Mouse (Mus musculus): ENCODE results near the gene Aff3.

The Aff3 gene

GRCm38 (mm10) chr1:38289891-38290290, 374.9 kb downstream of the Aff3 start:
- no peak for DNase-seq (ENCODE audit: extremely low spot score, low spot score)

DNA sequence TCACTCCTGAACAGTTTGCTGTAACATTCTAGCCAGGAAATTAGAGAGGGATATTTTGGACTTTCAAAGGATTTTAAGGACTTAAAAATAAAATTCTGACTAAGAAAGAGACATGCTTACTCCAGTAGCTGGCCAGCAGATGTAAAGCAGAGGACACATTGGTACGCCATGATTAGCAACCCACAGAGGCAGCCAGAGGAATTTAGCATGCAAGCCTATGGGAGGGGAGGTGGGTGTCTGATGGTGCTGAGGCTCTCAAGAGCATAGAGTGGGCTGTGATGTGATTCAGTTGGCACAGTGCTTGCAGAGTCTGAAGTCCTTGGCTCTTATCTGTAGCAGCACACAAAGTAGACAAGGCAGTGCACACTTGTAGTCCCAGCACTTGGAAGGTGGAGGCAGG, 376.0 kb downstream of the Aff3 start:
- DNase-seq (ENCODE audit: extremely low spot score, low spot score) = no peak

GRCm38 (mm10) chr1:38286551-38286950, 378.2 kb downstream of the Aff3 start:
- DNase-seq (ENCODE audit: extremely low spot score, low spot score) = no peak

GRCm38 (mm10) chr1:38280549-38280948, 384.2 kb downstream of the Aff3 start:
- DNase-seq (ENCODE audit: extremely low spot score, low spot score) = no peak

DNA sequence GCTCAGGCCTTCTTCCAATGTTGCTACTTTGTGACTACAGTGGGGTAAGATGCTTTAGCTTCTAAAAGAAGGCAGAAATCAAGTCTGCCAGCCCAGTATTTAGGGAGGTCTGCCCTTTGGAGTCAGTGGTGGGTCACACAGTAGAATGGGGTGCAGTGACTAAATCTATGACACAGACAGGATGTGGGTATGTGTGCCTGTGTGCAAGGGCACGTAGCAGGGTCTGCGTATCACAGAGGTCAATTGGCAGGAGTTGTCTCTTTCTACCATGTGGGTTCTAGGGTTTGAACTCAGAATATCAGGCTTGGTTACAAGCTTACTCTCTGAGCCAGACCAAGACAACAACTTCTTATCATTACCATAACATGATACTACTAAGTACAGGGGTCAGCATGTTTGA, 393.4 kb downstream of the Aff3 start:
- DNase-seq (ENCODE audit: extremely low spot score, low spot score) = no peak

DNA sequence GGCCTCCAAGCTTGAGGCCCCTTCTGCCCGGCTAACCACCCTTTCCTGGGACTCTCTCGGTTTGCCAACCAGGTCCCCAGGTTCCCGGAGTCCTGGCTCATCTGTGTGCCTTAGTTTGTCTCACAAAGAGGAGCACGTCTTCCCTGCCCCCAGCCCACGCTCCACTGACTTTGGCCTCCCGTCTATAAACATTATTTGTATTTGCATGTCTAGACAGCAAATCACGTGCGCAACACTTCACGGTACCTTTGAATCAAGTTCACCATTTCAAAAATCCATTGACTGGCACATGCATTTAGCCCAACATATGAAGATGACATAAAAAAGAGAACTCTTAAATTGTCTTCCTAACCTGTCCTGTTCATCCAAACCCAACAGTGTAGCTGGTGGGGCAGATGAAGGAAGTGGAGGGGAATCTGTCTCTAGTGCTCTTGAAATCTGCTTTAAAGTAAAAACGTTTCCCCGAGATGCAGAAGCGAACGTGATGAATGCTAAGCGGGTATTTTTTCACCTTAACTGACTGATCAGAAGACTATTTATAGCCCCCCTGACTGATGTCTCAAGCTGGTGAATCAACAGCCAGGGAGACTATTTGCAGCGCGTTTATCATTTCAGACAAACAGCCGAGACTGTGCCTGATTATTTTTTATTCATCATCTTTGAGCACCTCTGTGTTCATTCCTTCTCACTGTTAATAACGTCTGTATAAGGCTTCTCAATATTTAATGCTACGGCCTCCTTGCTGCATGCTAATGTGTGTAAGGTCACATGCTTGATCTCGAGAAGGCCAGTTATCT, 396.3 kb downstream of the Aff3 start:
- no peak for DNase-seq (ENCODE audit: extremely low spot score, low spot score)

DNA sequence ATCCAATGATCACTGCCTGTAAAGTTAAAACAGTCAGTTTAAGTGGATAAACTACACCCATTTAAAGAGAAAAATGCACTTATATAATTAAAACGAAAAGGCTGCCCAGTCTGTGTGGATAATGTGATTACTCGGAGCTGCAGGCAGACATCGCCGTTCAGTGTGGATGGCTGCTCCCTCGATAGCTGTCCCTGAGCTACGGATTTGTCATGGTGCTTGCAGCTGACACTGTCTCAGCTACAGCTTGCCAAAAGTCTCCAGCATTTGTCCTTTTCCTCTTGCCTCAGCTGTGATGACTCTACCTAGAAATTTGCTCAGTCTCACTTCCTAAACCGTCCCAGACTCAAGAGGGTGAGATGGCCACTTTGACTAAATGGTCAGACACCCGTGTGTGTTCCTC, 401.5 kb downstream of the Aff3 start:
- DNase-seq (ENCODE audit: extremely low spot score, low spot score) = no peak

DNA sequence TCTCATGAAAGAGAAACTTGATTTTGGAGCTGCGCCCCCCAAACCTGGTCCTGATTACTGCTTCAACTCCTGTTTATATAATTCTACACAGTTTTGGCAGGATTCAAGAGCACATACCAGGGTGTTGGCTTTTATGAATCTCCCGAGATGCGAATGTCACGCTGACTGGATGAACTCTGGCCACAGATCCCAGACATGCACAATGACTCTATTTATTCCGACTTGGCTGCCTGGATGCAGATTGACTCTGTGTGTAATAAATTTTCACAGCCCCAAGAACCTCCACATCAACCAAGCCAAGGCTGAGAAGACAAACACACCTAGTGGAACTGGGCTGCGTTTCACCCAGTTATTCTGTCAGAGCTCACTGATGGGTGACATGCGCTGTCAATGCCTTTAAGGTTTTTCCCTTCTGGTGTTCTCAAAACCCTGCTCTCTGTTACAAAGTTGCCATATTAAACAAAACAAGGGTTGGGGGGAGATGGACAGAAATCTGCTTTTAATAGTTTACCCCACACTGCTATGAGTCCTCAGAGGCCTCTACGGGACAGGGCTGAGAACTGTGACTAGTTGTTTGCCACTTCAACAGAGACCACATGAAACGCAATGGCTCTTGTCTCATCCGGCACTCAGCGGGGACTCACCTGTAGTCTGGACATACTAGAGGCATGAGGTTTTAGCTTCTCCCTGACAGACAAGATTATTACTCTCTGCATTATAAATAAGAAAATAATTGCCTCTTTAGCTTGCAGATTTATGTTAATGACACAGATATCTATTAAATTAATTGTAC, 402.2 kb downstream of the Aff3 start:
- DNase-seq (ENCODE audit: extremely low spot score, low spot score) = no peak

GRCm38 (mm10) chr1:38261076-38261475, 403.7 kb downstream of the Aff3 start:
- DNase-seq (ENCODE audit: extremely low spot score, low spot score) = no peak

DNA sequence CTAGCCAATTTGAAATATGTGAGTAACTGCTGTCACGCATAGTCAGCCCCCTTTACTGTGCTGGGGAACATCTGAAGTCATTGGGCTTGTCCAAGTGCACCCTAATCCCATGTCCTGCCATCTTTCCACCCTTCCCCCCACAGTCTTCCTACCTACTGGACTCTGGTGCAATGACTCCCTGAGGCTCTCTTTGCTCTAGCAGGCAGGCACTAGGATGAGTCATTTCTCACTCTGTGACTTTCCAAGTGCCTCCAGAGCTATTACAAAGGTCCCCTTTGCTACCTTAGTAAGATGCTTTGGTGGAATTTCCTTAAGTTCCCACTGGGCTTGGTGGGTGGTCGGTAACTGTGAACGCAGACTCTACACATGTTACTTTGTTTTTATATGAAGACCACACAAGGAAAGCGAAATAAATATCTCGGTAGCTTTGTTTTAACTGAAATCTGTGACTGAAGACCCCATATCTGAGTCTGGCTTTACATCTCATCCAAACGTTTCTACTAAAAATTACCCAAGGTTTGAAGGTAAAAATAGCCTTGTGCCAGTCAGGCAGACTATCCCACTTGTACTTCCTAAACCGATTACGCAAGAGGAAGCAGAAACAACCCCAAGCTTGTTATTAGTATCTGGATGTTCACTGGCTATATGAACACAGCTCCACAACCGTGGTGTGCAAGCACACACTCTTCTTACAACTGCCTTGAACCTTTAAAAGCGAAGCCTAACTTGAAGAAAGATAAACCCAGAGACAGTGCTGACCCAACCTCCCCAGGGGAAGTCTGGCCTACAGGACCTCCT, 405.0 kb downstream of the Aff3 start:
- no peak for DNase-seq (ENCODE audit: extremely low spot score, low spot score)

DNA sequence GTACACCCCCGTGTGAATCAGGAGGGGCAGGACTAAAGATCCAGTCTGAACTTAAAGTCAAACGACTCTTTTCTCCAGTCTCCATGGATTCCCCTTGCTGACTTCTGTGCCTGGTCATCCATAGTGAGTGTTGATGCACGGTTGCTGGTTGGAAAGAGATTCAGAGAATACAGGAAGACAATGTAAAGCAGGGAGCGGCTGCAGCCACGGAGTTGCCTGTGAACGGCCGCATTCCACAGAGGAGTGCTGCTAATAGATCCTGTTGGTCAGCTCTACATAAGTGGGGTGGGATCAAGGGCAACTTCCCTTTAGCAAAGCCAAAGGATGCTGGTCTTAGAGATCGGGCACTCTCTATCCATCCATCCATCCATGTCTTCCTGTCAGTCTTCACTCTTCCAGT, 410.3 kb downstream of the Aff3 start:
- no peak for DNase-seq (ENCODE audit: extremely low spot score, low spot score)

- peak; percentile 26 for DNase-seq (ENCODE audit: extremely low spot score, low spot score)
Measured at GRCm38 (mm10) chr1:38252766-38253079, 412.0 kb downstream of the Aff3 start.

DNA sequence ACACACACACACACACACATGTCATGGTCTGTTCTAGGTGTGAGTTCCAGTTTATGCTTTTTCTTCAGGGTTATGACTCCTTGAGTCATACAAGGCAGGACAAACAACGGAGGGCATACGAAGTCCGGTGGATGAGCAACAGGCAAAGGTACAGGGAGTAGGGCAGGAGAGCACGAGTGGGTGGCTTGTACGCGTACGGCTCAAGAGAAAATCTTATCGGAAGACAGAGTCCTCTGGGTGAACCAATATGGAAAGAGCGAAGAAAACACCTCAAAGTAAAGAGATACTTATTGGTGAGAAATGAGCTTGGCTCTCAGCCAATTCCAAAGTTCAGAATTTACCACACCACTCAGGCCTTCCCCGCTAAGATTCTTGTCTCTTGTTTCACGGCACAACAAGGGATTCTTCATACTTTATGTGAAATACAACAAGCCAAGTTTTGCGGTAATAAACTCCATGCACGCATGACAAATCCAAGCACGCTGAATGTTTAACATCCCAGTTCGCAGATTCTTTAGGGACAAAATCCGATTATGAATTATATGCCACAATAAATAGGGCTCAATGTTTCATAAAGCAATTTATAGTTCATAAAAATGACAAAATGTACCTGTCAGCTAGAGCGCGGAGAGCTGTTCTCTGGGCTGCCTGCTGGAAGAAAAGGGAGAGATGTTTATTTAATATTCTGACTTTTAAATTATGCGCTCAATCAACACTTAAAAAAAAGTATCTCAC, 412.6 kb downstream of the Aff3 start:
- no peak for DNase-seq (ENCODE audit: extremely low spot score, low spot score)

DNA sequence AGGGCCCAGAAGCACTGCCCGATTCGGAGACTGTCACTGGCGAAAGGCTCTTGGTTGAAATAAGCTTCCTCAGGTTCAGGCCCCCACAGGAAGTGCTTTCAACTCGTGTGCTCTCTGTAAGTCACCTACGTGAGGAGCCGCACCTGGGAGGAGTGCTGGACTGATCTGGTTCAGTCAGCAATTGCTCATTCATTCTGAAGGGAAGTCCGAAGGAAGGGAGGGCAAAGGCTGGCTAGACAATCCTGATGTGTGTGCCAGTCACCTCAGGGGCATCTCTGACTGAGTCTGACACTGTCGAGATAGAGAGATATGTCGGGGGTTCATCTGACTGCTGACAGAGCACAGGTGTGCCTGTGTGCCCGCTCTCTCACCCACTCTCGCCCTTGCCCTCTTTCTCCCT, 413.3 kb downstream of the Aff3 start:
- no peak for DNase-seq (ENCODE audit: extremely low spot score, low spot score)

DNA sequence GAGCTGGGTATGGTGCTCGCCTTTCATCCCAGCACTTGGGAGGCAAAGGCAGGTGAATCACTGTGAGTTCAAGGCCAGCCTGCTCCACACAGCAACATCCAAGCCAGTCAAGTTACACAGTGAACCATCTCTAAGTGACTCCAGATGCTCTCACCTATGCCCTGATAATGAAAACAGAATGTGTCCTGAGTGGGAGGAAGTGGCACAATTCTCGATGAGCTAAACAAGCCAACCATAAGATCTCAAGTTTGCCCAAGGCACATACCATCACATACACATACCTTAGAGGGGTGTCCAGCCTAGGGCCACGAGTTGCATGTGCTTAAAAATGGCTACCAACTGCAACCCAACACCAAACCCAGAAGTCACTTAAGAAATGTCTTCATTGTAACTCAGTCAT, 414.5 kb downstream of the Aff3 start:
- no peak for DNase-seq (ENCODE audit: extremely low spot score, low spot score)

DNA sequence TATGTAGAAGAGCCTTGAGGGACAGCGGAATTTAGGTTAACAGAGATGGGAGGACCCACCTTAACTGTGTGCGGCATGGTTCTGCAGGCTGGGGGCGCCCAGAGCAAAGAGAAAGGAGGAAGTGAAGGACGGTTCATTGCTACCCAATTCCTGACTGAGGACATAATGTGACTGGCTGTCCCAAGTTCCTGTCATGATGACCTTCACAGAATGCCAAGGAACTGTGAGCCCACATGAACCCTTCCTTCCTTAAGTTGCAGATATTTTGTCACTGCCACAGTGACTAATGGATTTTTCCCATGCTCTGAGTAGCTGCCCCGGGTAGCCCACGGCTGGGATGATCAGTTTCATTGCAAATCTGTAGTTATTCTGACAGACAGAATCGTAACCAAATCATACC, 415.2 kb downstream of the Aff3 start:
- DNase-seq (ENCODE audit: extremely low spot score, low spot score) = no peak

GRCm38 (mm10) chr1:38248027-38248426, 416.7 kb downstream of the Aff3 start:
- peak; percentile 49 for DNase-seq (ENCODE audit: extremely low spot score, low spot score)

DNA sequence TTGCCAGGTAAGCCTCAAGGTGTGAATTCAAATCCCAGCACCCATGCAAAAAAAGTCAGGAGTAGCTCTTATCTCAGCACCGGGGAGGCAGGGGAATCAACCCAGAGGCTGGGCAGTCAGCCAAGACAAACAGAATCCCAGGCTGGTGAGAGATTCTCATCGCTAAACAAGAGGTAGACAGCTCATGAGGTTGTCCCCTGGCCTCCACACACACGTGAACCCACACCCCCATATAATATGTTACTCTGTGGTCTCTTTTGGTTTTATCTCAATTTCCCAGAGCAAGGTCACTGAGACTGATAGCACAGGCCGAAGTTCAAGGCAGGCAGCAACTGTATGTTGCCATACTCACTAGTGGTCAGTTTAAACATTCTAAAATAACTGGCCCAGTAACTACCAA, 422.2 kb downstream of the Aff3 start:
- DNase-seq (ENCODE audit: extremely low spot score, low spot score) = no peak

DNA sequence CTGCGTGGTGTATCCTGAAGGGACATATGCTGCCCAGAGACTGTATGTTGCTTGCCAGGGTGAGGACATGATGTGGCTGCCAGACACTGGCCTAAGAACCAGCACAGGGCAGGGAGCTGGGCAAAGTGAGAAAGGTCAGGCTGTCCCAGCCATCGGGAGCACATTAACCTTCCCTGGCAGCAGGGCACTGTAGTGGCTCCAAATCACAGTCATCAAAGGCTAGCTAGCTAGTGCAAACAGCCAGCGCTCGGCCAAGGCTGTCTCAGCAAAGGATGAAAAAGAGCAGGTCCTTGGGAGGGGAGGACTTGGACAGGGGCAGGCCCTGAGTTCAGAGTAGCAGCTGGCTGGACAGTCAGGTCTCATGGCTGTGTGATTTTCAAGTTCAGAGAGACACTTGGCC, 423.0 kb downstream of the Aff3 start:
- DNase-seq (ENCODE audit: extremely low spot score, low spot score) = no peak

GRCm38 (mm10) chr1:38241221-38241666, 423.5 kb downstream of the Aff3 start:
- DNase-seq (ENCODE audit: extremely low spot score, low spot score) = no peak

DNA sequence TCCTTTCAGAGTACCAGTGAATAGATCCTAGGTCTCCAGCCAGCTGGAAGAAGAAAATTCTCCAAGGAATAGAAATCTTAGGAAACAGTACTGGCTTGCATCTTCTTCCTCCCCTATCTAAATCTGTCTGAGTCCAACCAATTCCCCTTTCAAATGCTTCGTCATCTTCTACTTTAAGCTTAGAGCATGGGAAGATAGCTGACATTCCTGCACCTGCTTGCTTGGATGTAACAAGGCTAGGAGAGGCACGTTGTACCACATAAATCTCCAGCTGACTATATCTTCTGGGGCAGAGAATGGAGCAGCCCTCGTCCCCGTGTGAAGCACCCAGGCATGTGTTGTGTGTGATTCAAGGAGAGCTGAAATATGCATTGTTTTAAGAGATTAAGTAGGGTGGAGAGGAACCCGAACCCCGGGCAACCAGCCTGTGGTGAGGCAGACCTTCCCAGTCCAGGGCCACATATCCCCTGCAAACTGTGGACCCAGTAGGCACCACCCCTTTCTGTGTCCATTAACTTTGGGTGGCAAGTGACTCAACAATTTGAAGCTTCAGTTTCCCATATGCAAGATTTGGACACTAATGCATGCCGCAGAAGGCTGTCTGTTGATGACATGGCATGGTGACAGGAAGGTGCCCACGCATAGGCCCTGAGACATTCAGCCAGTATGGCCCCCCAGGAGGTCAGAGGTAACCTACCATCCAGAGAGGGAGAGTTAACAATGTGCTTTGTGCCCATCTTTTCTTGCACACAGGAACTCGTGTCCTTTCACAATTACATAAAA, 424.1 kb downstream of the Aff3 start:
- DNase-seq (ENCODE audit: extremely low spot score, low spot score) = no peak

Data from neural tube, embryonic 10.5 days (tissue).